Mouse (Mus musculus) limb, embryonic 13.5 days (tissue): Measurements from ENCODE around the gene C130026I21Rik. TPM values are rescaled to one million over a fixed set of nuclear protein-coding genes. Genes with fewer than 3 reads are reported as not detected.
"Not testable (repeated sequence)": the region's sequence is repeated elsewhere in the genome, so short reads cannot be mapped to it uniquely, and the experiment has no call there.

Experiments
- ATAC-seq: fragments of 200-750 bp; cut with Nextera tagmentation; 2 replicates; pipeline ENCODE4 v1.8.0; 2017; ENCODE audit warnings: low read depth, moderate number of reproducible peaks, moderate TSS enrichment; ENCODE audit not compliant: low FRiP score
- H3K27ac ChIP-seq: fragments of 300-500 bp; sonication (generic); 2 replicates; pipeline ENCODE4 v1.5.1; 2015; ENCODE audit warnings: inconsistent platforms, mild to moderate bottlenecking, moderate library complexity
- H3K27me3 ChIP-seq: fragments of 300-500 bp; sonication (generic); 2 replicates; pipeline ENCODE4 v1.6.1; 2015; ENCODE audit warnings: mild to moderate bottlenecking, inconsistent platforms
- H3K36me3 ChIP-seq: fragments of 300-500 bp; sonication (generic); 2 replicates; pipeline ENCODE4 v1.6.1; 2015; ENCODE audit warnings: inconsistent platforms, mild to moderate bottlenecking, moderate library complexity
- H3K4me1 ChIP-seq: fragments of 300-500 bp; sonication (generic); 2 replicates; pipeline ENCODE4 v1.6.1; 2015; ENCODE audit warnings: inconsistent platforms
- H3K4me2 ChIP-seq: fragments of 300-500 bp; sonication (generic); replicated peaks from 2 replicates; pipeline ENCODE4 v1.6.1; 2015; ENCODE audit warnings: inconsistent platforms, mild to moderate bottlenecking, moderate library complexity
- H3K4me3 ChIP-seq: fragments of 300-500 bp; sonication (generic); 2 replicates; pipeline ENCODE4 v1.5.1; 2015; ENCODE audit warnings: moderate library complexity, mild to moderate bottlenecking, inconsistent platforms
- H3K9ac ChIP-seq: fragments of 300-500 bp; sonication (generic); 2 replicates; pipeline ENCODE4 v1.6.1; 2015; ENCODE audit warnings: mild to moderate bottlenecking, inconsistent platforms
- H3K9me3 ChIP-seq: fragments of 300-500 bp; sonication (generic); 2 replicates; pipeline ENCODE4 v1.6.1; 2016; ENCODE audit warnings: inconsistent platforms
- WGBS: fragments of 180-500 bp; shearing (Covaris S2); methylation state at CpG from one replicate; pipeline ENCODE4 v1.1.7; 2015; 5-methylcytosine and 5-hydroxymethylcytosine counted together
- polyA plus RNA-seq: library from polyadenylated mRNA; unstranded; fragments of >200 nt; fragmentation: Nextera tagmentation; extraction: Ambion mirVana; gene quantifications from 2 replicates; pipeline ENCODE4 v1.2.1, GENCODE M21; 2015

The C130026I21Rik gene
- polyA plus RNA-seq: 0.29 TPM in 1 of 2 replicates, not detected in the other

- 43% methylated on average over 1 of the region's 6 CpGs for WGBS
- not testable (repeated sequence) for H3K4me2 ChIP-seq, H3K27ac ChIP-seq, H3K9ac ChIP-seq, H3K9me3 ChIP-seq, H3K27me3 ChIP-seq, H3K4me1 ChIP-seq, ATAC-seq, H3K36me3 ChIP-seq, H3K4me3 ChIP-seq
These were observed at the start of gene C130026I21Rik for GRCm38 (mm10) chr1:85270466-85270865. Gene C130026I21Rik (minus strand): TSS chr1:85270566.

GRCm38 (mm10) chr1:85287063-85287462, 16.7 kb upstream of the C130026I21Rik start:
- not testable (repeated sequence) for H3K4me3 ChIP-seq, ATAC-seq, H3K27ac ChIP-seq, H3K36me3 ChIP-seq, H3K4me1 ChIP-seq, H3K9me3 ChIP-seq, H3K9ac ChIP-seq, H3K27me3 ChIP-seq, H3K4me2 ChIP-seq
- 39% methylated on average over 4 of the region's 5 CpGs for WGBS

- WGBS: 73% methylated on average over 4 of the region's 5 CpGs
- H3K4me1 ChIP-seq, H3K36me3 ChIP-seq, H3K27me3 ChIP-seq, H3K27ac ChIP-seq, H3K9ac ChIP-seq, H3K4me2 ChIP-seq, ATAC-seq, H3K9me3 ChIP-seq, H3K4me3 ChIP-seq: not testable (repeated sequence)
These were observed 6.1 kb upstream of the C130026I21Rik start for GRCm38 (mm10) chr1:85276421-85276820.

GRCm38 (mm10) chr1:85258634-85259033, 11.7 kb downstream of the C130026I21Rik start:
- not testable (repeated sequence) for H3K4me3 ChIP-seq, ATAC-seq
- 61% methylated on average over 2 of the region's 2 CpGs for WGBS

GRCm38 (mm10) chr1:85255217-85255616, 15.1 kb downstream of the C130026I21Rik start:
- WGBS: 59% methylated on average over 2 of the region's 3 CpGs
- H3K9ac ChIP-seq, H3K4me1 ChIP-seq, H3K27ac ChIP-seq, ATAC-seq, H3K27me3 ChIP-seq, H3K4me3 ChIP-seq, H3K4me2 ChIP-seq, H3K36me3 ChIP-seq: not testable (repeated sequence)
- peaks cover 14% of the 10 kb centered on the region for H3K9me3 ChIP-seq

More at GRCm38 (mm10) chr1:85258634-85259033, 11.7 kb downstream of the C130026I21Rik start:
- not testable (repeated sequence) for H3K9me3 ChIP-seq, H3K9ac ChIP-seq, H3K4me2 ChIP-seq, H3K27ac ChIP-seq, H3K27me3 ChIP-seq, H3K36me3 ChIP-seq, H3K4me1 ChIP-seq

- 85% methylated on average over 4 of the region's 4 CpGs for WGBS
- H3K27ac ChIP-seq, ATAC-seq, H3K27me3 ChIP-seq, H3K4me3 ChIP-seq, H3K36me3 ChIP-seq, H3K9ac ChIP-seq, H3K4me2 ChIP-seq, H3K4me1 ChIP-seq: not testable (repeated sequence)
- H3K9me3 ChIP-seq: peaks cover 31% of the 10 kb centered on the region
These were observed 19.2 kb downstream of the C130026I21Rik start for GRCm38 (mm10) chr1:85251211-85251610.

- H3K9ac ChIP-seq, H3K27ac ChIP-seq, H3K4me2 ChIP-seq, ATAC-seq, H3K4me3 ChIP-seq, H3K4me1 ChIP-seq, H3K27me3 ChIP-seq, H3K36me3 ChIP-seq: not testable (repeated sequence)
- peaks cover 36% of the 10 kb centered on the region for H3K9me3 ChIP-seq
- 64% methylated on average over 3 of the region's 3 CpGs for WGBS
These were observed 21.4 kb downstream of the C130026I21Rik start for GRCm38 (mm10) chr1:85248985-85249384.

- H3K4me2 ChIP-seq, H3K9ac ChIP-seq, H3K36me3 ChIP-seq, H3K27ac ChIP-seq, H3K27me3 ChIP-seq, H3K4me3 ChIP-seq, H3K4me1 ChIP-seq, ATAC-seq: not testable (repeated sequence)
- 71% methylated on average over 8 of the region's 8 CpGs for WGBS
- peaks cover 45% of the 10 kb centered on the region for H3K9me3 ChIP-seq
These were observed 23.4 kb downstream of the C130026I21Rik start for GRCm38 (mm10) chr1:85246776-85247460.

- 81% methylated on average over 5 of the region's 5 CpGs for WGBS
These were observed 24.1 kb downstream of the C130026I21Rik start for GRCm38 (mm10) chr1:85246266-85246665.

GRCm38 (mm10) chr1:85244941-85245340, 25.4 kb downstream of the C130026I21Rik start:
- H3K4me2 ChIP-seq, ATAC-seq, H3K27me3 ChIP-seq, H3K9ac ChIP-seq, H3K27ac ChIP-seq, H3K36me3 ChIP-seq, H3K4me1 ChIP-seq, H3K4me3 ChIP-seq: not testable (repeated sequence)
- 64% methylated on average over 3 of the region's 4 CpGs for WGBS
- peaks cover 42% of the 10 kb centered on the region for H3K9me3 ChIP-seq

More at GRCm38 (mm10) chr1:85246266-85246665, 24.1 kb downstream of the C130026I21Rik start:
- not testable (repeated sequence) for H3K4me3 ChIP-seq, H3K36me3 ChIP-seq, H3K4me1 ChIP-seq, H3K27me3 ChIP-seq, H3K27ac ChIP-seq, ATAC-seq, H3K4me2 ChIP-seq, H3K9ac ChIP-seq
- H3K9me3 ChIP-seq: peaks cover 45% of the 10 kb centered on the region

- H3K36me3 ChIP-seq, H3K4me3 ChIP-seq, ATAC-seq, H3K27me3 ChIP-seq, H3K4me1 ChIP-seq, H3K27ac ChIP-seq, H3K9ac ChIP-seq, H3K4me2 ChIP-seq: not testable (repeated sequence)
- H3K9me3 ChIP-seq: peaks cover 45% of the 10 kb centered on the region
- 69% methylated on average over 2 of the region's 2 CpGs for WGBS
These were observed 27.3 kb downstream of the C130026I21Rik start for GRCm38 (mm10) chr1:85243023-85243422.

GRCm38 (mm10) chr1:85239018-85239775, 31.2 kb downstream of the C130026I21Rik start:
- not testable (repeated sequence) for H3K36me3 ChIP-seq, H3K4me1 ChIP-seq, H3K27me3 ChIP-seq, H3K9ac ChIP-seq, ATAC-seq, H3K4me2 ChIP-seq, H3K4me3 ChIP-seq, H3K27ac ChIP-seq
- peaks cover 30% of the 10 kb centered on the region for H3K9me3 ChIP-seq
- 70% methylated on average over 4 of the region's 4 CpGs for WGBS
